Mouse (Mus musculus) T-helper 2 cell (primary cell): ENCODE results near the gene Samd10.

ENCODE experiments used
- in situ Hi-C: fragments of 300-600 bp; cut with MboI, MseI; formaldehyde crosslinking; loops from one replicate; pipeline ENCODE4 v1.15.1; 2025; ENCODE audit warnings: high pct_unique_total_duplicates

The Samd10 gene

GRCm38 (mm10) chr2:181592231-181593041 is 6.6 kb downstream of the Samd10 start, which contains the start of gene Zfp512b:
Gene Zfp512b (minus strand): TSS chr2:181592803.
- in situ Hi-C loops = no loop called here

DNA sequence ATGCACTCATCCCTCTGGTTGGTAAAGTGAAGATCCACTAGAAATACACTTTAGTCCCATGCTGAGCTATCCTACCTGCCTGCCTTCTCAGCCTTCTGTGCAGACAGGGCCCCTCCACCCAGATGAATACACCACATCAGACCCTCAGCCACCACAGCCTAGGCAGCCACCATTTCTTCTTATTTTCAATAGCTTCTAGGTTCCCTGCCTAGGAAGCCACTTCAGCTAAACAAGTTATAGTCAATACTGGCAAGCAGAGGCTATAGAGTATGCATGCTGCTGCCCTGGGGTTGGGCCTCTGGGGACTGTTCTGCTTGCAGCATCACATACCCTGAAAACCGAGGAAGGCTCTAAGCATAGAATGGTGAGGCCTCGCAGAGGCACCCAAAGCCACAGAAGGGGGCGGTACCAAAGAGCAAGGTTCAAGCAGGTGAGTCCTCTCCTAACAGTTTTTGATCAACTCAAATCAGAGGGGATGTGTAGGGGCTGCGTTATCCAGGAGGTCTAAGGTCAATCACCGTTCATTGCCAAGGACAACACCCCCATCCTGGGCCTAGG is 7.4 kb downstream of the Samd10 start, which contains the start of gene Prpf6:
Gene Prpf6, plus strand, starts transcription at position 341 of the 558 bp plus-strand sequence.
- in situ Hi-C loops = no loop called here

DNA sequence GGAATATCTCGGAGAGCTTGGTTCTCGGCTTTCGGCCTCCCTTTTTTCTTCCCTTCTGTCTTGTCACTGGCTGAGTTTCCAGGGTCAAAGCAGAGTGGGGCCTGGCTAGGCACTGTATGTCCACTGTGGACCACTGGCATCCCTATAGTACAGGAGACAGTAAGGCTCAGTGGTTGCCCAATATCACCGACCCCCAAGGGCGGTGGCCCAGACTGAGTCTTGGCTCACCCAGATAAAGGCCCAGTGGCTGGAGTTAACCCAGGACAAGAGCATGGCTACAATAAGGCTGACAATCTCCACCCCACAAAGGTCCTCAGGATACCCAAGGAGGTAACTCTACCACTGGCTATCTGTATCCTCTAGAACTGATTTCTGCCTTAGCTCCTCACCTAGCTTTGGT is 8.5 kb downstream of the Samd10 start:
- in situ Hi-C loops = no loop called here

DNA sequence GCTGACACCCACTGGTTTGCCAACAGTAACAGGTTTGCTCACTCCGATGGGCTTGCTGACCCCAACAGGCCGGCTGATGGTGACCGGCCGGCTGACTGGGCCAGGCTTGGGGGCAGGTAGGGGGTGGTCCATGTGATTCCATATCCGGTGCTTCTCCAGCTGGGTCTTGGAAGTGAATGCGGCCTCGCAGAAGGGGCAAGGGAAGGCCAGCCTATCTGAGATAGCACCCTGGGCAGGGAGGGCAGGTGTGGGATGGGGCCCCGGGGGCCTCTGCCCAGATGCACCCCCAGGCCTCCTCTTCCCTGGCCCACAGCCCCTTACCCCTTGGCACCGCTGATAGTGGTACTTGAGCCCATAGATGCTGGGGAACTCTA is 9.3 kb downstream of the Samd10 start:
- in situ Hi-C loops = loop anchor here (5.0 kb wide), 1 partner anchor 197 kb away; no protein-coding TSS in a partner anchor

DNA sequence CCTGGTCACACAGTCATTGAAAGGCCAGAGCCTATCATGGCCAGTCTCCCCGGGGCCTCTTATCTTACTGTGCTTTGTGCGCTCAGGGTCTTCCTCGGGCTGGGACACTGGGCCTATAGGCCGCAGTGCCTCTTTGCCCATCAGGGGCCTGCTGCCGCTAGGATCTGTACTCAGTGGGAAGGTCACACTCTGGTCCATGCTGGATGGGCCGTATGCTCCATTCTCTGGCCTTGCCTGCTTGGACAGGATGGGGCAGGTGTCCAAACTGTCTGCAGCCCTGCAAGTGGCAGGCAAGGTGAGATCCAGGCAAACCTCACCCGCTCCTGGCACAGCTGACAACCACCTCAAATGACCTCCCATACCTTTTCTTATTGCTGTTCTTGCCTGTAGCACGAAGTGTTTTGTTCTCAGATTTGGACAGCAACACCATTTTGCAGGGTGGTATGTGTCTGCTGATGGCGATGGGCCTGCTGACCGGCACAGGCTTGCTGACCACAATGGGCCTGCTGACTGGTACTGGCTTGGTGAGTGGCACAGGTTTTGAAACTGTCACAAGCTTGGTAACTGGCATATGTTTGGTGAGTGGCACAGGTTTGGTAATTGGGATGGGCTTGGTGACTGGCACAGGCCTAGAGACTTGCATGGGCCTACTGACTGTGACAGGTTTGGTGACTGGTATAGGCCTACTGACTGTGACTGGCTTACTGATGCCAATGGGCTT is 9.8 kb downstream of the Samd10 start:
- in situ Hi-C loops = loop anchor here (5.0 kb wide), 1 partner anchor 197 kb away; no protein-coding TSS in a partner anchor

DNA sequence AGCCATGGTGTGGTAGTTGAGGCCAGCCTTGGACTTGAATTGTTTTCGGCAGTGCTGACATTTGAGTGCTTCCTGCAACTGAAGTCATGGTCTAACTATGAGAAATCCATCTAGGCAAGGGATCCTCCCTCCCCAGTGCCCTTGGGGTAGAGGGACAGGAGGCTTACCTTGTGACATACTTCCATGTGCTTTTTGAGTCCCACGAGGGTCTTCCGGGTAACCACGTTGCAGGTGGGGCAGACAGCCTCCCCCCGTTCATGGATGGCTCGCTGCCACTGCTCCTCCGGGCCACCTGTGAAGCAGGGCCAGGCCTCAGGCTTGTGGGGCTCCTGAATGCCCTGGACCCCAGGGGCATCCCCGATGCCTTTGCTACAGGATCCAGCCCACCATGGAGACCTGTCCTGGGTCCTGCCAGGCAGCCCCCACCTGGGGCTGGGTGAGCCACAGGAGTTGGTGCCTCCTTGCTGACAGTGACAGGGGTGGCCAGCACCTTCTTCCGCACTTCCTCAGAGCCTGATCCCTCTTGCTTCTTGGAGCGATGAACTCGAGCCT is 10.7 kb downstream of the Samd10 start:
- in situ Hi-C loops = loop anchor here (5.0 kb wide), 1 partner anchor 196 kb away; no protein-coding TSS in a partner anchor

- in situ Hi-C loops = loop anchor here (5.0 kb wide), 1 partner anchor 195 kb away; no protein-coding TSS in a partner anchor
These were observed 11.2 kb downstream of the Samd10 start for GRCm38 (mm10) chr2:181587796-181588195.

DNA sequence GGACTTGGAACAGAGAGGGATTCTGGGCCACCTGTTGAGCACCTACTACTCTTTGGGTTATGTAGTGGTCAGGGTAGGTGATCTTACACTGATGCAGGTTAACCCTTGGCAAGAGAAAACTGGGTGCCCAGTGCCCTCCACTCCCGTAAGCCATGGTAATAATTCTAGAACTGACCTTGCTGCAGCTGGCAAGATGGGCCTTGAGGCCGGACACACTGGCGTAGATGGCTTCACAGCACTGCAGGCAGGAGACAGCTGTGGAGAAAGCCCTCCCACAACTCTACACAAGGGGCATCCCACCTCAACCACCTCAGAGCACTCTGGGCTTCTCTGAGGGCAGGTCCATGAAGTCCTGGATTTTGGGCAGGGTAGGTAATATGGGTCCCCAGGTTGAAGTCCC is 12.9 kb downstream of the Samd10 start:
- in situ Hi-C loops = loop anchor here (5.0 kb wide), 1 partner anchor 194 kb away; no protein-coding TSS in a partner anchor

GRCm38 (mm10) chr2:181585506-181585905 is 13.5 kb downstream of the Samd10 start:
- in situ Hi-C loops = loop anchor here (5.0 kb wide), 1 partner anchor 193 kb away; no protein-coding TSS in a partner anchor

GRCm38 (mm10) chr2:181584411-181584942 is 14.5 kb downstream of the Samd10 start, which contains the start of gene Uckl1:
Gene Uckl1 (minus strand): TSS chr2:181584892.
- in situ Hi-C loops = loop anchor here (5.0 kb wide), 1 partner anchor 93 kb away; no protein-coding TSS in a partner anchor

DNA sequence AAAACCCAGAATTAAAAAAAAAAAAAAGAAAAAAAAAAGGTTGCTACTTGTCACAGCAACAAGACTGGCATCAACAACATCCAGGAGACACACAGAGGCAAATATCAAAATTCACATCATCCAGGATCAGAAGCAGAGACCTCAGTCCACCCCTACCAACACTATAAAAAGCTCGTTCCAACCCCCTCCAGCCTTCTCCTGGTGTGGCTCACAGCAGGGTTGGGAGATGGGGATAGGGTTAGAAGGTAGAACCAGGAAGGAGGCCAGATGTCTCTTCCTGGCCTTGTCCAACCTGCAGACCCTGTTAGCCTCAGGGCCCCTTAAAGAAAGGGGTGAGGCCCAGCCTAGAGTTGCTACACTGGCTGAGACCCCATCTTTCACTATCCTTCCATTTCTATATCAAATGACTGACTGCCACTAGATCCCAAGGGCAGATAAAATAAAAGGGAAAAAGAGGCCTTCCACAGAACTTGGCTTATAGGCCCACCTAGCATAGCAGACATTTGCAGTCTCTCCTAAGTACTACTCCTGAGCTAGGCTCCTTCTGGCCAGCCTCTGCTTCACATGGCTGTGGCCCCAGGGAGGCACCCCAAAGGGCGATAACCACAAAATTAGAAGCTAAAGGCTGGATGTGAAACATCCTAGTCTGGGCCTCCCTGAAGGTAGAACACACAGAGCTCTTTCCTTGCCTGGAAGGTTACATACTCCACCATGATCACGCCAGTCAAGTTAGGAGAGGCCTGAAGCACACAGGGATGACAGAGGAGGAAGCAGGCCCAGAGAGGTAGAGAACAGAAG is 15.4 kb downstream of the Samd10 start:
- in situ Hi-C loops = loop anchor here (5.0 kb wide), 1 partner anchor 94 kb away; no protein-coding TSS in a partner anchor

- in situ Hi-C loops = loop anchor here (5.0 kb wide), 1 partner anchor 94 kb away; no protein-coding TSS in a partner anchor
These were observed 16.1 kb downstream of the Samd10 start for GRCm38 (mm10) chr2:181582939-181583338.

- in situ Hi-C loops = loop anchor here (5.0 kb wide), 1 partner anchor 95 kb away; no protein-coding TSS in a partner anchor
These were observed 16.7 kb downstream of the Samd10 start for GRCm38 (mm10) chr2:181582358-181582757.

DNA sequence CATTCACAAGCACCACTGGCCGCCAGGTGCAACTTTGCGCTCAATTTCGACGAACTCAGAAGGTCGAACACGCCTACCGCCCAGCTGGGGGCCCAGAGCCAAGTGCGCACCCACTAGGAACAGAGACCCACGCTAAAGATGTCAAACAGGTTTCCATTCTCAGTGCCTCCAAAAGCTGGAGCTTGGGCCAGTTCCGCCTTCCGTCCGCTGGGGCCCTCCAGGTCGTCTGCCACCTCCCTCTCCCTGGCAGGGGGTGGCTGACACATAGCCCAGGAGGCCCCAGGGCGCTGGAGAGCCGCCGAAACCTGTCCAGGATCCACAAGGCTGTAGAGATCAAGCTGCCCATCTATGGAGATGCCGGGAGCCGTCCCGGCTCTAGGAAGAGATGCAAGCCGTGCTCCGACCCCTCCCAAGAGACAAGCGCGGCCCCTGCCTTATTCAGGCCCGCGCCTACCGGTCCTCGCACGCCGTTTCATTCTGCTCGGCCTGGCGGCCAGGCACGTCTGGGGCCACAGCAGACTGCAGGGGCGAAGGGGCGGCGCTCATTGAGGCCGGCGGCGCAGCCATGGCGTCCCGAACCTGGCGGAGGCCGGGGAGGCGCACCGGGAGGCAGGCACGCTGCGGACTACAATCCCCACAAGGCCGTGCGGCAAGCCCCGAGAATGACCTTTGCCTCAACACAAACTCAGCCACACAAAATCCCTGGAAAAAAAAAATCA is 17.5 kb downstream of the Samd10 start:
- in situ Hi-C loops = loop anchor here (5.0 kb wide), 1 partner anchor 96 kb away; no protein-coding TSS in a partner anchor

DNA sequence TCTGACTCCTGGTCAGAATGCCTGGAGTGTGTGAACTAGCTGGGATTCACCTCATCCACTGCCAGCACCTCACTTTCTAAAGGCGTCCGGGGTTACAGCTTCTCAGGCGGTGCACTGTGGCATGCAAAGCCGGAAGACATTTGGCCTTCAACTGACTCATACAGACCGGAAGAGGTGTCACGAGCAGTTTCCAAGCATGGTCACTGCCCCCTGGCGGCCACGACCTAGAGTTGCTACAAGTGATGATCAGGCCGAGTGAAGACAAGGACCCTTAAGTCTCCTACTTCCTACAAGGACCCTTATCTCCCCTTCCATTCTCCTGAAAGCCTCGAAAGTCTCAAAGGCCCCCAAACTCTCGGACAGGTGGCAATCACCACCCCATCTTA is 18.0 kb downstream of the Samd10 start:
- in situ Hi-C loops = loop anchor here (5.0 kb wide), 1 partner anchor 96 kb away; no protein-coding TSS in a partner anchor

GRCm38 (mm10) chr2:181580131-181580772 is 18.8 kb downstream of the Samd10 start:
- in situ Hi-C loops = loop anchor here (5.0 kb wide), 1 partner anchor 97 kb away; no protein-coding TSS in a partner anchor

- in situ Hi-C loops = loop anchor here (5.0 to 10.0 kb wide), 2 partner anchors 98 to 165 kb away; no protein-coding TSS in a partner anchor
These were observed 19.3 kb downstream of the Samd10 start for GRCm38 (mm10) chr2:181579681-181580080.

DNA sequence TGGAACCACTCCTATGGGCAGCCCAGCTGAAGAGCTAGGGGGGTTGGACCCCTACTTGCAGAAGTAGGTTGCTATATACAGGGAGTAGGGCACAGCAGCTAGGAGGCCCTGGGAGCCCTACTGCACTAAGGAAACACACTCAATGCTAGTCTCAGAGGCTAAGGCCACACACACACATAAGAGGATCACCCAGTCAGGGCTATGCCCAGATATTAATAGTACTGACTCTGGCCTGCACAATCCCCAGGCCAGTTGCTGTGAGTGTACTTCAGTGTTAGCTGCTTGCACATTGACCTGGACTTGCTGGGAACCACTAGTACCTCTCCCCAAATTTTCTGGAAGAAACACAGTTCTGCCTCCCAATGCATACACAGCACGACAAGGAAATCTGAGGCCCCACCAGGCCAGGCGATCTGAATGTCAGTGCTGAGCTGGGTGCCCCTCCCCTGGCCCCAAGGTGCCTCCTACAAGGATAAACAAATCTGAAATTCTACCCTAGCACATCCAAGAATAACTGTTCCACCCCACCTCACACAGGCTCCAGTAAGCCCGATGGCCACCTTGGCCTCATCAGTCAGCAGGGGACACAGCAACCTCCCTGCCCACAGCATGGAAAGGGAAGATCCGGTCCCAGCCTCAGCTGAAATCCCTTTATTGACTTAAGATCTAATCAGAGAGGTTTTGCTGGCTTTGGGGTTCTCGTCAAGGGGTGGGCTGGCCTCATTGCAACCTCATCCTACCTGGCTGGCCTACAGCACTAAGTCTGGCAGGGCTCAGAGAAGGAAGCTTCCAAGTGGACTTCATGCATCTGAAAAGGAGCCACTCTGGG is 20.0 kb downstream of the Samd10 start:
- in situ Hi-C loops = loop anchor here (10.0 kb wide), 1 partner anchor 164 kb away; no protein-coding TSS in a partner anchor
